Comparison of ENCODE assay signal across 27 mouse cellular contexts in the genomic region with DNA sequence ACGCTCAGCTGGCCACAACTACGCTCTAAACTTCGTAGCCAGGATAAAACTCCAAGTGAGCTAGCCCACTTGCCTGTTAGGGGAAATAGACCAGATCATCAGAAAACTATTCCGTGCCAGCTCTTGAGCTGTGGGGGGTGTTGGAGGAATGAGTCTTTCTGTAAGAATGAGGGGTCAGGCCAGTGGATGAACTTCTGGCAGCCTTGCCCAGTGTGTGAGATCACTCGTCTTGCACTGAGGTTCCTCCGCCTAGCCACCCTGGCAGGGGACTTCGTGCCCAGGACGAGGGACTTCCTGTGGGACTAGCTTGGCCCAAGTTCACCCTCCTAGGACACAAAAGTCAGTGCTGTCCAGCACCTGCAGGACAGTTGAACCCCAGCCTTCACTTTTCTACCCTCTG. TPM values are rescaled to one million over a fixed set of nuclear protein-coding genes. Genes with fewer than 3 reads are reported as not detected.
"Had no signal": no experiment of that assay in that cellular context is flagged by ENCODE, and none has a peak within 500 bp of the region (broad histone marks: within the 10 kb centered on the region; RNA-seq: fewer than 3 reads in every experiment).

No protein-coding gene starts in this region.

- H3K27ac ChIP-seq: limb, embryonic 12.5 days; limb, embryonic 15.5 days; liver, embryonic 13.5 days; neural tube, embryonic 12.5 days; neural tube, embryonic 15.5 days; stomach, postnatal 0 days had no signal

- DNase-seq: kidney, adult 9 months; kidney, postnatal 14 days; kidney, postnatal 4 days; left cerebral cortex, postnatal 4 days; liver, embryonic 13.5 days; lung, embryonic 14.5 days; midbrain, embryonic 14.5 days; right cerebral cortex, adult 18-20 months; right cerebral cortex, postnatal 14 days; right cerebral cortex, postnatal 4 days; thymus, adult 2 months; thymus, postnatal 14 days; thymus, postnatal 4 days had no signal

- H3K9me3 ChIP-seq: limb, embryonic 15.5 days; liver, embryonic 13.5 days; neural tube, embryonic 15.5 days had no signal

- H3K4me1 ChIP-seq: limb, embryonic 12.5 days; limb, embryonic 15.5 days; neural tube, embryonic 12.5 days; neural tube, embryonic 15.5 days had no signal

- H3K4me3 ChIP-seq: limb, embryonic 12.5 days; limb, embryonic 15.5 days; liver, embryonic 13.5 days; neural tube, embryonic 12.5 days; neural tube, embryonic 15.5 days had no signal

- H3K36me3 ChIP-seq: limb, embryonic 12.5 days; limb, embryonic 15.5 days; liver, embryonic 13.5 days; neural tube, embryonic 12.5 days; neural tube, embryonic 15.5 days had no signal

- H3K4me2 ChIP-seq: limb, embryonic 12.5 days; limb, embryonic 15.5 days; liver, embryonic 13.5 days; lung, embryonic 14.5 days; midbrain, embryonic 11.5 days; neural tube, embryonic 12.5 days; neural tube, embryonic 15.5 days had no signal

- H3K9ac ChIP-seq: limb, embryonic 12.5 days; limb, embryonic 15.5 days; liver, embryonic 13.5 days; lung, embryonic 14.5 days; neural tube, embryonic 12.5 days; neural tube, embryonic 15.5 days had no signal

- H3K27me3 ChIP-seq: limb, embryonic 12.5 days; limb, embryonic 15.5 days; liver, embryonic 13.5 days; neural tube, embryonic 12.5 days; neural tube, embryonic 15.5 days had no signal

RNA-seq across cellular contexts. Expression of a gene that starts 18.0 kb away (rescaled TPM):
- total RNA-seq: layer of hippocampus, postnatal 14 days; left cerebral cortex, postnatal 14 days; left cerebral cortex, postnatal 4 days; megakaryocyte progenitor cell, adult 5-6 weeks; megakaryocyte-erythroid progenitor cell, adult 5-6 weeks; midbrain, postnatal 0 days had no signal
- polyA plus RNA-seq: lung, embryonic 14.5 days; midbrain, embryonic 11.5 days; midbrain, embryonic 14.5 days; midbrain, postnatal 0 days; neural tube, embryonic 12.5 days had no signal

RNA-seq across cellular contexts. Expression of a gene that starts 19.3 kb away (rescaled TPM):
- total RNA-seq: megakaryocyte progenitor cell, adult 5-6 weeks; megakaryocyte-erythroid progenitor cell, adult 5-6 weeks had no signal
- polyA plus RNA-seq: limb, embryonic 12.5 days had no signal

RNA-seq across cellular contexts. Expression of a gene that starts 38.8 kb away (rescaled TPM):
- total RNA-seq: layer of hippocampus, adult 18-20 months; layer of hippocampus, postnatal 14 days; left cerebral cortex, adult 8-10 months; left cerebral cortex, postnatal 14 days; left cerebral cortex, postnatal 4 days; megakaryocyte progenitor cell, adult 5-6 weeks; megakaryocyte-erythroid progenitor cell, adult 5-6 weeks; midbrain, postnatal 0 days had no signal
- polyA plus RNA-seq: lung, embryonic 14.5 days; midbrain, embryonic 11.5 days; midbrain, embryonic 14.5 days; midbrain, postnatal 0 days; neural tube, embryonic 15.5 days; stomach, embryonic 14.5 days had no signal
